Mouse (Mus musculus): Measurements from ENCODE around the gene Slc25a34. TPM values are rescaled to one million over a fixed set of nuclear protein-coding genes. Genes with fewer than 3 reads are reported as not detected.
A peak's percentile ranks its signal among the peaks of the same experiment; 100 is the strongest.

Gene Slc25a34
- 0.08 TPM in 1 of 2 replicates, not detected in the other for polyA plus RNA-seq (2015; fragmentation: Nextera tagmentation; extraction: Ambion mirVana)

- H3K9ac ChIP-seq (replicated peaks; ENCODE audit: low read depth, low read length): no peak within 1 kb of the TSS
- no peaks in the 10 kb centered on the region for H3K9me3 ChIP-seq (ENCODE audit: control insufficient read depth, low read length)
- no peak within 1 kb of the TSS for H3K4me2 ChIP-seq (ENCODE audit: low read length)
- no peaks in the 10 kb centered on the region for H3K27me3 ChIP-seq (replicated peaks; ENCODE audit: control insufficient read depth, insufficient read depth, low read length)
- no peak within 1 kb of the TSS for H3K27ac ChIP-seq (ENCODE audit: low read length)
- no peaks in the 10 kb centered on the region for H3K4me1 ChIP-seq (replicated peaks; ENCODE audit: control insufficient read depth, insufficient read depth, low read length)
- 0 out of 2 replicates have a peak, but pooled peaks have one; percentile 6 for ATAC-seq
- no peak within 1 kb of the TSS for H3K4me3 ChIP-seq (replicated peaks; ENCODE audit: low read length)
- WGBS: 79% methylated on average over 1 of the region's 1 CpGs
- peaks cover 13% of the 10 kb centered on the region; the same call in 1 of the 2 replicates for H3K36me3 ChIP-seq (ENCODE audit: control insufficient read depth, insufficient read depth)
These were observed at the start of gene Slc25a34 for GRCm38 (mm10) chr4:141623666-141624065. Slc25a34 (minus strand) TSS chr4:141623821.

DNA sequence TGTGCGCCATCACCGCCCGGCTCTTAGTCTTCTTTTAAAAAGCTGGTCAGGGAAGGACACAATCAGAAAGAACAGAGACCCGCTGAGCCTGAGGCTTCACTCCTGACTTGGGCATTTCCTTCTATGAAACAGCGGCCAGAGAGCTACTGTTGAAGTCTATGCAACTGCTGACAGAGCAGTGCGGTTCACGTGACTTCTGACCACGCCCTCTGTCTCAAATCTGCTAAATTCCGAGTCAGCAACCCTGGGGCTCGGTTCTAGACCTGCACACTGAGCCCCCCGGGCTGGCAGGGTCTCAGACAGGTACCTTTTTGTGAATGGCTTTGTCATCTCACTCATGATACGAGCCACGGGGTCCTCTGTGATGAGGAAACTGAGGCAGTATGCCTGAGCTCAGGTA is 48.7 kb upstream of the Slc25a34 start:
- no peak for ATAC-seq
- H3K9ac ChIP-seq (replicated peaks; ENCODE audit: low read depth, low read length): no peak overlapping the region
- H3K27me3 ChIP-seq (replicated peaks; ENCODE audit: control insufficient read depth, insufficient read depth, low read length): no peaks in the 10 kb centered on the region
- H3K9me3 ChIP-seq (ENCODE audit: control insufficient read depth, low read length): no peaks in the 10 kb centered on the region
- H3K4me3 ChIP-seq (replicated peaks; ENCODE audit: low read length): no peak overlapping the region
- H3K4me2 ChIP-seq (ENCODE audit: low read length): no peak overlapping the region
- H3K4me1 ChIP-seq (replicated peaks; ENCODE audit: control insufficient read depth, insufficient read depth, low read length): no peaks in the 10 kb centered on the region; the same call in 1 of the 2 replicates
- no peak overlapping the region for H3K27ac ChIP-seq (ENCODE audit: low read length)
- no peaks in the 10 kb centered on the region for H3K36me3 ChIP-seq (ENCODE audit: control insufficient read depth, insufficient read depth)
- WGBS: 84% methylated on average over 13 of the region's 13 CpGs

DNA sequence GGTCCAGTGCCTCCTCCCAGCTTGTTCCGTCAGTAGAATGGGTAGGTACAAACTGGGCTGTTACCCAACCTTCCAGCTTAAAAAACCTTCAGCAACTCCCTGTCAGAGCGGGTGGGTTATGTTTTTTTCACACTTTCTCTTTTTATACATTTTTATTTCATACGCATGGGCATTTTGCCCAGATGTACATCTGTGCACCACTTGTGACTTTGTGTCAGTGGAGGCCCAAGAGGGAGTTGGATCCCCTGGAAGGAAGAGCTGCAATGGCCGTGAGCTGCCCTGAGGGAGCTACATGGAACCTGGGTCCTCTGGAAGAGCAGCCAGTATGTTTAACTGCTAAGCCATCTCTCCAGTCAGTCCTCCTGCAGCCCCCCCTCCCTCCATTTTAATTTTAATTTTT is 47.8 kb upstream of the Slc25a34 start:
- Histone ChIP-seq H3K4me2 (ENCODE audit: low read length) (no peak overlapping the region), H3K4me1 (replicated peaks; ENCODE audit: control insufficient read depth, insufficient read depth, low read length) (no peaks in the 10 kb centered on the region; the same call in 1 of the 2 replicates), H3K9ac (replicated peaks; ENCODE audit: low read depth, low read length) (no peak overlapping the region), H3K27ac (ENCODE audit: low read length) (no peak overlapping the region), H3K36me3 (ENCODE audit: control insufficient read depth, insufficient read depth) (no peaks in the 10 kb centered on the region), H3K27me3 (replicated peaks; ENCODE audit: control insufficient read depth, insufficient read depth, low read length) (no peaks in the 10 kb centered on the region), H3K4me3 (replicated peaks; ENCODE audit: low read length) (no peak overlapping the region), H3K9me3 (ENCODE audit: control insufficient read depth, low read length) (no peaks in the 10 kb centered on the region)
- WGBS: 74% methylated on average over 4 of the region's 4 CpGs
- no peak for ATAC-seq

- H3K9ac ChIP-seq (replicated peaks; ENCODE audit: low read depth, low read length): no peak overlapping the region
- no peaks in the 10 kb centered on the region for H3K36me3 ChIP-seq (ENCODE audit: control insufficient read depth, insufficient read depth)
- H3K4me3 ChIP-seq (replicated peaks; ENCODE audit: low read length): no peak overlapping the region
- WGBS: 89% methylated on average over 18 of the region's 18 CpGs
- no peaks in the 10 kb centered on the region for H3K9me3 ChIP-seq (ENCODE audit: control insufficient read depth, low read length)
- ATAC-seq: no peak
- H3K27ac ChIP-seq (ENCODE audit: low read length): no peak overlapping the region
- H3K4me1 ChIP-seq (replicated peaks; ENCODE audit: control insufficient read depth, insufficient read depth, low read length): no peaks in the 10 kb centered on the region; the same call in 1 of the 2 replicates
- H3K4me2 ChIP-seq (ENCODE audit: low read length): no peak overlapping the region
- no peaks in the 10 kb centered on the region for H3K27me3 ChIP-seq (replicated peaks; ENCODE audit: control insufficient read depth, insufficient read depth, low read length)
These were observed 46.5 kb upstream of the Slc25a34 start for GRCm38 (mm10) chr4:141669898-141670712.

DNA sequence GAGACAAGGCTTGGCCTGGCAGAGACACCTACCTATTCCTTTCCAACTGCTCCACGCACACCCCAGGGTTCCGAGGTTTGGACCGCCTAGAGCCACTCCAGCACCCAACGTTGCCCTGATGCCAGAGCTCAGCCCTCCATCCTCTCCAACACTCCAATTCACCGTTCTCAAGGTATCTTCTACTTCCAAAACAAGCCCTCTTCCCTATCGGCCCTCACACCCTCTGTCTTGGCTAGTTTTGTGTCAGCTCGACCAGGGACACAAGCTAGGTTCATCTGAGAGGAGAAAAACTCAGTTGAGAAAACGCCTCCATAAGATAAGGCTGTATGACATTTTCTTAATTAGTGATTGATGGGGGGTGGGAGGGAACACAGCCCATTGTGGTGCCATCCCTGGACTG is 41.2 kb upstream of the Slc25a34 start, which contains the start of gene Plekhm2:
Gene Plekhm2, minus strand, starts transcription at position 101 of the 400 bp plus-strand sequence.
- Histone ChIP-seq H3K4me2 (ENCODE audit: low read length) (peak within 1 kb of the TSS; percentile 90), H3K9ac (replicated peaks; ENCODE audit: low read depth, low read length) (peak within 1 kb of the TSS; percentile 98), H3K4me1 (replicated peaks; ENCODE audit: control insufficient read depth, insufficient read depth, low read length) (peaks cover 13% of the 10 kb centered on the region), H3K36me3 (ENCODE audit: control insufficient read depth, insufficient read depth) (peaks cover under 1% of the 10 kb centered on the region; the same call in 1 of the 2 replicates), H3K27ac (ENCODE audit: low read length) (peak within 1 kb of the TSS; percentile 74), H3K27me3 (replicated peaks; ENCODE audit: control insufficient read depth, insufficient read depth, low read length) (no peaks in the 10 kb centered on the region), H3K4me3 (replicated peaks; ENCODE audit: low read length) (peak within 1 kb of the TSS; percentile 86), H3K9me3 (ENCODE audit: control insufficient read depth, low read length) (no peaks in the 10 kb centered on the region)
- WGBS: 67% methylated on average over 8 of the region's 8 CpGs
- no peak; the same call in 1 of the 2 replicates for ATAC-seq

DNA sequence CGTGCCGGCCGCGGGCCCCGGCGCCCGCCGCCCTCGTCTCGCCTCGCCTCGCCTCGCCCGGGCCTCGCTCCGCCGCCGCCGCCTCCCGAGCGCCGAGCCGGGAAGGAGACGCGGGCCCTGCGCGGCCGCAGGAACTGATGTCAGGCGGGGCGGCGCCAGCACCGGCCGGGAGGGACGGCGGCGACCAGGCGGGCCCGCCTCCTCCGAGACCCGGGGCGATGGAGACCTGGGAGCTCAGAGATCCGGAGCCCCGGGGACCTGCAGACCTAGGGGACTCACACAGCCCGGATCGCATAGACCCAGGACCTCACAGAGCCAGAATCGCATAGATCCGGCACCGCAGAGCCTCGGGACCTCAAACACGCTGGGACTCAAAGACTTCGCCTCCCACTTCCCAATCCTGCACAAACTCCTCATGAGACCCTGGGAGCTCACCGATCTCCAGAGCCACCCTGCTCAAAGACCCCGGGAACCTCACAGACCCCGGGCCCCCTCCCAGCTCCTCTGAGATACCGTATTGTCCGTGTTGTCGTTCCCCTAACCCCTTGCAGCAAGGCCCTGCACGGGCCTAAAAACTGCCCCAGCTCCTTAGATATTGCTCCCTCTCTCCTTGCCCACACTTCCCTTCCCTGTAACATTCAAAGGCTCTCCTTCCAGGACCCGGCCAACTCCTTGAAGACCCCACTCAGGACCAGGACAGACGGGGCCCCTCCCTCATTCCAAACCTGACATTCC is 40.6 kb upstream of the Slc25a34 start:
- ATAC-seq: peak; percentile 90
- WGBS: 1% methylated on average over 36 of the region's 60 CpGs
- peaks cover 13% of the 10 kb centered on the region for H3K4me1 ChIP-seq (replicated peaks; ENCODE audit: control insufficient read depth, insufficient read depth, low read length)
- H3K4me2 ChIP-seq (ENCODE audit: low read length): peak overlapping the region; percentile 90
- no peaks in the 10 kb centered on the region for H3K9me3 ChIP-seq (ENCODE audit: control insufficient read depth, low read length)
- peak overlapping the region; percentile 74 for H3K27ac ChIP-seq (ENCODE audit: low read length)
- peak overlapping the region; percentile 98 for H3K9ac ChIP-seq (replicated peaks; ENCODE audit: low read depth, low read length)
- H3K36me3 ChIP-seq (ENCODE audit: control insufficient read depth, insufficient read depth): peaks cover 3% of the 10 kb centered on the region; the same call in 1 of the 2 replicates
- no peaks in the 10 kb centered on the region for H3K27me3 ChIP-seq (replicated peaks; ENCODE audit: control insufficient read depth, insufficient read depth, low read length)
- H3K4me3 ChIP-seq (replicated peaks; ENCODE audit: low read length): peak overlapping the region; percentile 86

GRCm38 (mm10) chr4:141663122-141663931 is 39.7 kb upstream of the Slc25a34 start:
- Histone ChIP-seq H3K4me3 (replicated peaks; ENCODE audit: low read length) (peak overlapping the region; percentile 86), H3K4me2 (ENCODE audit: low read length) (peak overlapping the region; percentile 90), H3K9ac (replicated peaks; ENCODE audit: low read depth, low read length) (peak overlapping the region; percentile 98), H3K27me3 (replicated peaks; ENCODE audit: control insufficient read depth, insufficient read depth, low read length) (no peaks in the 10 kb centered on the region), H3K4me1 (replicated peaks; ENCODE audit: control insufficient read depth, insufficient read depth, low read length) (peaks cover 13% of the 10 kb centered on the region), H3K27ac (ENCODE audit: low read length) (peak overlapping the region; percentile 74), H3K36me3 (ENCODE audit: control insufficient read depth, insufficient read depth) (peaks cover 5% of the 10 kb centered on the region; the same call in 1 of the 2 replicates), H3K9me3 (ENCODE audit: control insufficient read depth, low read length) (no peaks in the 10 kb centered on the region)
- ATAC-seq: peak; percentile 1; the same call in 1 of the 2 replicates
- WGBS: 4% methylated on average over 47 of the region's 47 CpGs

- Histone ChIP-seq H3K9ac (replicated peaks; ENCODE audit: low read depth, low read length) (no peak overlapping the region), H3K27ac (ENCODE audit: low read length) (no peak overlapping the region), H3K9me3 (ENCODE audit: control insufficient read depth, low read length) (no peaks in the 10 kb centered on the region), H3K36me3 (ENCODE audit: control insufficient read depth, insufficient read depth) (peaks cover 5% of the 10 kb centered on the region; the same call in 1 of the 2 replicates), H3K27me3 (replicated peaks; ENCODE audit: control insufficient read depth, insufficient read depth, low read length) (no peaks in the 10 kb centered on the region), H3K4me1 (replicated peaks; ENCODE audit: control insufficient read depth, insufficient read depth, low read length) (peaks cover 13% of the 10 kb centered on the region), H3K4me3 (replicated peaks; ENCODE audit: low read length) (no peak overlapping the region), H3K4me2 (ENCODE audit: low read length) (no peak overlapping the region)
- ATAC-seq: no peak
- WGBS: 86% methylated on average over 11 of the region's 11 CpGs
These were observed 37.3 kb upstream of the Slc25a34 start for GRCm38 (mm10) chr4:141660884-141661283.

Data from forebrain, embryonic 16.5 days (tissue).